Mouse (Mus musculus): Measurements from ENCODE around the gene Tnp2.
"Not testable (repeated sequence)": the region's sequence is repeated elsewhere in the genome, so short reads cannot be mapped to it uniquely, and the experiment has no call there.

Tnp2 gene

DNA sequence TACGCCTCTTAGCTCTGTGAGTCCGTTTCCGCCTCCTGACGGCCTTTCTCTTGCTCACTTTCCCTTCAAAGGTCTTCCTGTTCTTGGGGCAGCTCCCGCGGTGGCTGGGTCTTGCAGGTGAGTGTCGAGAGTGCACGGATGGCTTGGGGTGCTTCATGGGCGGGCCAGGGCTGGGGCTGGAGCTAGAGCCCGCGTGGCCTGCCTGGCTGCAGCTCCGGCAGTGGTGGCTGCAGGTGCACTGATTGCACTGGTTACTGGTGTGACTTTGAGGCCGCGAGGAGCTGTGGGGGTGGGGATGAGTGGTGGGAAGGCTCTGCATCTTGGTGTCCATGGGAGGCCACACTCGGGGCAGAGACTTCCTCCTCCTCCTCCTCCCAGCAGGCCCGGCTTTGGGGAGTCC lies at the start of gene Tnp2:
Tnp2 (minus strand) TSS at position 390 of the 400 bp plus-strand sequence.
- DNase-seq: no peak

DNA sequence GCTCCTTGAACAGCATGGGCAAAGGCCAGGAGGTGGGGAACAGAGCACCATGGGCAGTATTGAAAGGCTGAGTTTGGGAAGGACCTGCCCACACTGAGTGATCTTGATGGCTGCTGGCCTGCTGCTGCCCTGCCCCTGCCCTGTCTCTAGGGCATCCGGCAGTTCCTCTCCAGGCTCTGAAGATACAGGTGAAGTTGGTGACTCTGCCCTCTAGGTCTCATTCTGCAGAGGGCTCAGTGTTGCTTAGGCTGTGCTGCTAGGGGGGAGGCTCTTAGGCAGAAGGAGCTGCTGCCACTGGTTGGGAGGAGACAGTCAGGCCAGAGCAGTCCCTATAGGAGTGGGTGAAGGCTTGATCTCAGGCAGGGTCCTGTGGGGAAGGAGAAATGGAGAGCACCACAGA lies 49.4 kb upstream of the Tnp2 start:
- DNase-seq: no peak

DNA sequence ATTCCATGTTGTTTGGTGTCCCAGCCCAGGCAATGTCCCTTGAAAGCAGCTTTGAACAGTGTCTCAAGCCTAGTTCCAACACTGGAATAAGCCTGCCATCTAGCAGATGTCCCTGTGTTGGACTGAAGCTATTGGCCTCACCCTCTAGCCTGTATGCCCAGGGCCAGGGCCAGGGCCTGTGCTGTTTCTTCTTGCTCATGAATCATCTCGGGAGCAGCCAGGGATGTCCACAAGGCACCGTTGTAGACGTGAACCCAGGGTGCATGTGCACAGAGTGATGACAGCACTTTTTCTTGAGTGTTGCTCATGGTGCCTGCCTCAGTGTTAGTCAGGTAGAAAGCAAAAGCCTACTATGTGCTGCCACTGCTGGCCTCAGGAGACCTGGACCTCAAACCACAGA lies 48.8 kb upstream of the Tnp2 start:
- DNase-seq: no peak

DNA sequence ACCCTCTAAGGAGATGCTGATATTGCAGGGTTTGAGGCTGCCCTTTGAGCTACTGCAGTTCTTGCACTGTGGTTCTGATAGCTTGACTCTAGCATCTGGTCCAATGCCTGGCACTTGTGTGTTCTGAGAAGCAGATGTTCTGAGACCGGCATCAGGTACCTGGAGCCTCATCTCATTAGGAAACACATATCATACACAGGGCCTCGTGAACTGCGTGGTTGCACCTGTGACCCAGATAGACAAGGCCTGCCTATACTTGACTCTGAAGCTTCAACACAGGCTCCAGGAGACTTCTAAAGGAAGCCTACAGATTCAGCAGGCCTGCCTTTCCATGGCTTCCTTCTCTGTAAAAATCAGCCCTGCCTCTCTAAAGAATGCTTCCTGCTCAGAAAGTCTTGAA lies 47.9 kb upstream of the Tnp2 start:
- DNase-seq: no peak

DNA sequence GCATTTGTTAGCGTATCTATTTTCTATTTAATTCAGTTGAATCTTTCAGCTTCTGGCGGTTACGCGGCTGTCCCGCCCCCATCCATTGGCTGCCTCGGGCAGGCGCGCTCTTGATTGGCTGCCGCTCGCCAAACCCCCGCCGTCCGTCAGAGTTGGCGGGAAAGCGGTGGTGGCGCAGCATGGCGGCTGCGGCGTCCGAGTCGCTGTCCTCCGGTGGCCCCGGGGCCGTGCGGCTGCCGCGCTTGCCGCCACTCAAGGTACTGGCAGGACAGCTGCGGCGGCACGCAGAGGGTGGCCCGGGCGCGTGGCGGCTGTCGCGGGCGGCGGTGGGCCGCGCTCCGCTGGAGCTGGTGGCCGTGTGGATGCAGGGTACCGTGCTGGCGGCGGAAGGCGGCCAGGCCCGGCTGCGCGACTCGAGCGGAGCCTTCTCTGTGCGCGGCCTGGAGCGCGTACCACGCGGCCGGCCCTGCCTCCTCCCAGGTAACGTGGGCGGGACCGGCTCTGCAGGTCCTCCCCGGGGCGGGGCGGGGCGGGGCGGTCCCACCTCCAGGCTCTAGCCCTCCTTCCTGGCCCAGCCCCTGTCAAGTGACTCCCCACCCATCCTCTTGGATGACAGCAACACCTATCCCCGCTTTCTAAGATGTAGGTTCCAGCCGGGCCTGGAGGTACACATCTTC lies 46.6 kb upstream of the Tnp2 start, which contains the start of gene Rmi2:
Rmi2 (plus strand) TSS at position 149 of the 677 bp plus-strand sequence.
- DNase-seq: peak; percentile 85

DNA sequence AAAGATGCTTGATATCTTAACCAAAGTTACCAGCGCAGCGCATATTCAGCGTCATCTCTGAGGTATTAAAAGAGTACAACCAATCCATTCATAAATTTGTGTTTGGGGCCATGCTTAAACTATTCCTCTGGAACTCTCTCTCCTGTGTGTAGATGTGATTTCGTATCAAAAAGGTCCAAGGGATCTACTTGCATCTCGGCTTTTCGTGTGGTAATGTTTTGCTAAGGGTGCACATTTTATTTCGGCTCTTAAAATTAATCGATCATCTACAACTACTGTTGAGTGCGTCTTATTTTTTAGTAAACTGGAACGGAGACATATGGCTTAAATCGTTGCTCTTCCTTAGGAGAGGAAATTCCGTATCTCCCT lies 46.1 kb upstream of the Tnp2 start:
- no peak for DNase-seq

DNA sequence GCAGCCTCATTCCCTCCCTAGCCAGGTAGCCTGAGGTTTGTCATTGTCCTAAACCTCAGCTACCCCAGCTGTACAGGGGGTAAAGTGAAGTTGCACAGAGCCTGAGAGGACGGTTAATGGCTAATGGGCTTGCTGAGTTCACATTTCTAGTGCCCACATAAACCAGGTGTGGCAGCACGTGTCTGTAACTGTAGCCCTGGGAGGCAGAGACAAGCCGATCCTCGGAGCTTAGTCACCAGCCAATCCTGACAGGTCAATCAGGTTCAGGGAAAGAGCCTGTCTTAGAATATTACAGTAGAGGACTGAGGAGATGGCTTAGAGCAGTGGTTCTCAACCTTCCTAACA lies 40.0 kb upstream of the Tnp2 start:
- DNase-seq: no peak

DNA sequence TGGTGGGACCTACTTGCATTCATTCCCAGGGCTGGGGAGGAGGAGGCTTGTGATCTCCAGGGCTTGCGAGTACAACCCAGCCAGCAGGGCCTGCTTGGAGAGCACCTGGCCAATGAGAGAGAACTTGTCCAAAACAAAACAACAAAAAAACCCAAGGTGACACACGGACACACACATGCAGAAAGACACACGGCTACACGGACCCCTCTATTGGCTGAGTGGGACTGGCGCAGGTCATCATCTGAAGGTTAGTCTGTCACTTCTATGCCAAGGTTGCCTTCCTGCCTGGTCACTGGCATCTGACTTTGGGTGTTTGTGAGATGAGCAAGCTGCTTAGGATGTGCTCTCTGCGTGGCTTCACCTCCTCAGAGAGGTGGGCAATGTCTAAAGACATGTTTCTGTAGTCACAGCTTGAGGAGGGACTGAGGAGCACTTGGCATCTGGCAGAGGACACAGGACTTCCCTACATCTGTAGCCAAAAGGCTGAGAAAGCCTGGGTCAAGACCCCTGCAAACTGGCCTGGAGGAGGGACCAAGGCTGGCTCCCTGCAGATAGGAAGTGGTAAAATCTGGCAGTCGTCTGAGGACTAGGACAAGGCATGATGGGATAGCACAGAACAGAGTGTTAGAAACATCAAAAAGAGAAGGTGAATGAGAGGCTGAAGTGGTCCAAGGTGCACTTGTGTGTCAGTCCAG lies 39.5 kb upstream of the Tnp2 start:
- DNase-seq: no peak

DNA sequence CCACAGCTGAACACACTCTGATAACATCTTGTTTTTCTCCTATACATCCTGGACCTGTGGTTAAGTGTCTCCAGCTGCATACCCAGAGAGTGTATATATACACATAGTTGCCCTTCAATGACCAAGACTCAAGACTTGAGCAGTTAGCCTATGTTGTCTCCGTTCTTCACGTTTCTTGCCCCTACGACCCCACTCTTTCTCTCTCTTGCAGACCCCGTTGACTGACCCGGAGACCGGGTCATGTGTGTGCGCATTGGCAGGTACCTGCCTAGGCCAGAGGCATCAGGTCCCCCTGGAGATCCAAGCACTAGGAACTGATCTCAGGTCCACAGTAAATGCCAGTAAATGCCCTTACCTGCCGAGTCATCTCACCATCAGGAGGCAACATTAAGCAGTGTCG lies 38.8 kb upstream of the Tnp2 start:
- DNase-seq: no peak

DNA sequence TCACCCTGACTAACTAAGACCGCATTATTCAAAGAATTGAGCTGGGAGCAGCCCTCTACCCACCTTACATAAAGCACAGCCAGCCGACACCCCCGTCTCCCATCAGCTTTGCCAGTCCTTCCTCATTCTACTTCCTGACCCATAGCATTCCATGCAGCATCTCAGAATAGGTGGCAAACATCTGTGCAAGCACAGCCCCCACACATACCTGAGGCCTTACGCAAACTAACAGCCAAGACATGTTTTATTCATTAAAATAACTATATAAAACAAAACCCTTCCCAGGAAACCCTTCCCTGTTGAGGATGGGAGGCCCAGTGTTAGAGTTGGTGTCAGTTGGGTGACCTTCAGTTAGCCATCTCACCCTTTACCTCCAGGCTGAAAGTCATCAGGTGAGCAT lies 37.4 kb upstream of the Tnp2 start:
- no peak for DNase-seq

DNA sequence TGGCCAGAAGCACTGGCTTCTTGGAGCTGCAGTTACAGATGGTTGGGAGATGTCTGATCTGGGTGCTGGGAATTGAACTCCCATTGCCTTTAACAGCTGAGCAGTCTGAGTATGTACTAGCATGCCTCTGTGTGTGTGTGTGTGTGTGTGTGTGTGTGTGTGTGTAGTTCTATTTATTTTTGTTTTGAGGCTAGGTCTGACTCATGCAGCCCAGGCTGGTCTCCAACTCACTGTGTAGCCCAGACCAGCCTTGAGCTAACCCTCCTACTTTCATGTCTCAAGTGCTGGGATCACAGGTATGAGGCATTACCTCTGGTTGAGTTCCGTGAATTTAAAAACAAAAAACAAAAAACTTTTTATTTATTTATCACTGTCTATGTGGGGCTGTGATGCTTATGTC lies 36.1 kb upstream of the Tnp2 start:
- no peak for DNase-seq

DNA sequence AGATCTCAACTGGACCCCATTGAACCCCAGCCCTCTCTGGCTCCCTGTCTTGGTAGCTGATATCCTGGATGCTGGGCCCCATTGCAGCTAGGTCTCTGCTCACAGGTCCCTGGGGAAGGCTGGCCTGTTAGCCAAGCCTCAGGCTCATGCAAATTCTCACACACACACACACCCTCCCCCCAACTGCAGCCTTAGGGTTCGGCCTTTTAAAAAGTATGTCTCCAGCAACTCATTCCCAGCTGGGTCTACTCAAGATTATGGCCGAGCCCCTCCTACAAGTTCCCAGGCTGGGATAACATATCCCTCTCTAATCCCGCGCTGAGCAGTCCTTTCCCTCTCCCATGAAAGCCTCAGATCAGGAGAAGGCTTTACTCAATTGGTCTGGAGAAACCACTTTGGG lies 32.9 kb upstream of the Tnp2 start:
- no peak for DNase-seq

DNA sequence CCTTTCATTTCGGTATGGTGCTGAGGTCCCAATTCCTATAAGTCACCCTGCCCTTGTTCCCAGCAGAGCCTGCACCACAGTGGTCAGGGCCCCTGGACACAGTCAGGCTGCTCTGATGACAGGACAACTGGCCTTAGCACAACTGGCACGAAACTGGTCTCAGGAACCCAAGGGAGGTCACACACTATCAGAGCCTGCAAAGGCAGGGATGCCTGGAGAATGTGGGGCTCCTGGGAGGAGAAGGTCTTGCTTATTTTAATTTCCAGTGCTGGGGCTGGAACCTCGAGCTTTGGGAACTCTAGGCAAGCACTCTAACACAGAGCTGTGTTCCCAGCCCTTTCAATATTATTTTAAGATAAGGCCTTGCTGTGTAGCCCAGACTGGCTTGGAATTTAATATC lies 31.5 kb upstream of the Tnp2 start:
- DNase-seq: no peak

DNA sequence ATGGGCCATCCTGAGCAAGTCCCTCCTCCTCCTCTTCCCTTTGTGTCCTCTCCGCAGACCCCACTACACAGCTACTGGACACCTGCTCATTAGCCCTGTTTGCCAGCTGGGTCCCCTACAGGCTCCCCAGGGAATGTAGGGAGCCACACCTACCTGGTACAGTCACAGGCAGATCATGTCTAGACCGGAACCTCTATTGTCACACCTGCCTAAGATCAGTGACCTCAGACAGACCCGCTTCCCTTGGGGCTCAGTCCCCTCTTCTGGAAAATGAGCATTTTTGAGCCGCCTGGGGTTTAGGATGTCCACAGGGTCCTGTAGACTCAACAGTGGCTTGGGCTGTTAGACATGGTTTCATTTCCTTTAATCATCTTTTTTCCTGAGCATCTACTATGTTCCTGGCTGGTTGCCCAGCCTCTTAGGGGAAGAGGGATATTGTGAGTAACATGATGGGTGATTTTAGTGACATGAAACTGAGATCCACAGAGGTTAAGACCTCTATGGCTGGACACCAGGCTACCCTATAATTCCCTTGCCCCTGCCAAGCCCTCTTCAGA lies 30.2 kb upstream of the Tnp2 start:
- DNase-seq: no peak

DNA sequence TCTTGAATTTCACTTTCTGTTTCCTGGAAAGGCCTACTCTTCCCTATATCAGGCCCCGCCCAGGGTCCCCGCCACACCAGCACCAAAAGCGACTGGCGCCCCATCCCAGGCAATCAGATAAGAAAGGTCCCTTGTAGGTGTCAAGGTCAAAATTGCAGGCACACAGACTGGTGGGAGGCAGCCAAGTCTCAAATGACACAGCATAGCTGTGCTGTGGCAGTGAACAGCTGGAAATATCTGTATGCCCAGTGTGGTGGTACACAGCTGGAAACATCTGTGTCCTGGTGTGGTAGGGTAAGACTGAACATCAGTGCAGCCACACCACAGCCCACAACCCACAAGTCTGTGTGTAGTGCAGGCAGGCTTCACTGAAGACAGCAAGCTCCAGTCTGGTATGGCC lies 26.4 kb upstream of the Tnp2 start:
- no peak for DNase-seq

DNA sequence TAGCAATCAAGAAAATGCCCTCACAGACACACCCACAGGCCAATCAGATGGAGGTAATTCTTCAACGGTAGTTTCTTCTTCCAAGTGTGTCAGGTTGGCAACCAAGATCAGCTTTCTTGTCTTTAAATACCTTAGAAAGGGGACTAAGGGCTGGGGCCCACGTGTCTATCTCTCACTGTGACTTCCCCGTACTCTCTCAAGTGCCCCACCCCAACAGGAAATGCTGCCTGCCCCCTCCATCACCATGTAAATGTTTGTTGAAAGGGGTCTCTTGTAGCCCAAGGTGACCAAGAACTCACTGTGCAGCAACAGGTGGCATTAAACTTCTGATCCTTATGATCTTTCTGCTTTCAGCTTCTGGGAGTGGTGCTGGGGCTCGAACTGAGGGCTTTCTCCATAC lies 25.3 kb upstream of the Tnp2 start:
- DNase-seq: no peak

DNA sequence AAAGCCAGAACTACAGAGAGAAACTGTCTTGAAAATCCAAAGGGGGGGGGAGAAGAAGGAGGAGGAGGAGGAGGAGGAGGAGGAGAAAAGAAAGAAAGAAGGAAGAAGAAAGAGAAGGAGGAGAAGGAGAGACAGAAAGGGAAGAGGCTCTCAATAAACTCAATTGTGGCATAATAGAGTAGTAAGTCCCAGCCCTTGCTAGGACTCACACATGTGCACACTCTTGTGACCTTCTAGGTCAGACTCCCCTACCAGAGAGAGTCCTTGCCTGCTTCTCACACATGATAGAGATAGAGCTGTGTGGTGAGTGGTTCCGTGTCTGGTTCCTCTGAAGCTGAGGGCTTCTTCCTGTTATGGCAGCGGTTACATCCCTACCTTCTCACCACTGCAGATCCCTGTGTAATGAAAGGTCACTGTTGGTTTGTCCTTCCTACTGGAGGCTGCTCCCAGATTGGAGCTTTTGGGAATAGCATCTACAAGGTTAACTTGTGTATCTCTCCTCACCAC lies 24.5 kb upstream of the Tnp2 start, which contains the start of gene Gm11172:
Gm11172 (plus strand) TSS at position 51 of the 507 bp plus-strand sequence.
- no peak for DNase-seq

DNA sequence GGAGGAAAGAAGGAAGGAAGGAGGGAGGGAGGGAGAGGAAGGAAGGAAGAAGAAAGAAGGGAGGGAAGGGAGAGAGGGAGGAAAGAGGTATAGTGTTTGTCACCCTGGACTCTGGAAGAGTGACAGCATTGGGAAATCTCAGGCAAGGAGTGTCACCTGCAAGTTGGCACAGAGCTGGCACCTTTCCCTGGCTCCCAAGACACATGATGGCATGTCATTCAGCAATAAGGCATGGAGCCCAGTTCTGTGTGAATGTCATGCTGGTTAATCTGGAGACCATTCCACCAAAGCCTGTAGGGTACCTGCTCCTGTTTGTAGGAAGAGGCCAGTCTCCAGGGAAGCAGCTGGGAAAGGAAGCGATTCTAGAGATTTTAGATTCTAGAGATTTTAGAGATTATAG lies 21.9 kb upstream of the Tnp2 start:
- no peak for DNase-seq

DNA sequence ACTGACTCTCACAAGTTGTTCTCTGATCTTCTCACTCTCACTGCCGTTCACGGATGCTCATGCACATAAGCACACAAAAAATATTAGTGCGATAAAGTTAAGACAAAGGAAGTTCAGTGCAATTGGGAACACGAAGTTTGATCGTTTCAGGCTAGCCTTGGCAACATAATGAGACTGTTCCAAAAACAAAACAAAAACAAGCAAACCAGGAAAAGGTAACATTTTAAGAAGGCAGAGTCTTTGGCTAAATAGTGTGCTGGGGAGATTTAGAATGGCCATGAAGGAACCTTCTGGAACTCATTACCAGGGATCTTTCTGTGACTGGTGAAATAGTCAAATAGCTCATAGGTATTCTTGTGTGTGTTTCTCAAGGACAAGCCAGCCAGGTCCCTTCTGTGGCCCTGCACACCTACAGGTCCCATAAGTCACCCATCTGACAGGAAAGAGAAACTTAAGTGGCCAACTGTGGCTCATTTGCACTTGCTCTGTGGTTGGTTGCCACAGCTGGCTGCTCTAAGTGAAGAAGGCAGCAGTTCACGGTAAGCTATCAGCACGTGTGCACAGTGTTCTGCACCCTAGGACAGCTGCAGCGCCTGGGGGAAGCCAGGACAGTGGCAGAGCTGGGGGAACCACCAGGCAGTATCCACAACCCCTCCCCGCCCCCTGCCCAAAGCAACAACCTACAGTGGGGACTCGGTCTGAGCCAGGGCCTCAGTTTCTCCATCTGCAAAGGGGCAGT lies 17.5 kb upstream of the Tnp2 start, which contains the start of gene Prm1:
Prm1 (minus strand) TSS at position 51 of the 739 bp plus-strand sequence.
- DNase-seq: no peak

DNA sequence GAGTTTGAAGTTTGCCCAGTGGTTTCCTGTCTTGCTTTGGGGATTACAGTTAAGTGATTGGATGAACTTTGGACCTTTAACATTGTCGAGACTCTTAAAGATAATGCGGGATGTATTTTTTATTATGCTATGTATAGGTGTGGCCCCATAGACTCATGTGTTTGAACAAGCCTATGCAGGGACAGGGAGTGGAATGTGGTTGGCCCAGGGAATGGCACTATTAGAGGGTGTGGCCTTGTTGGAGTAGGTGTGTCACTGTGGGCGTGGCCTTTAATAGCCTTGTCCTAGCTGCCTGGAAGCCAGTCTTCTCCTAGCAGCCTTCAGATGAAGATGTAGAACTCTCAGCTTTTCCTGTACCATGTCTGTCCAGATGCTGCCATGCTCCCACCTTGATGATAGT lies 14.0 kb upstream of the Tnp2 start:
- DNase-seq: not testable (repeated sequence)

DNA sequence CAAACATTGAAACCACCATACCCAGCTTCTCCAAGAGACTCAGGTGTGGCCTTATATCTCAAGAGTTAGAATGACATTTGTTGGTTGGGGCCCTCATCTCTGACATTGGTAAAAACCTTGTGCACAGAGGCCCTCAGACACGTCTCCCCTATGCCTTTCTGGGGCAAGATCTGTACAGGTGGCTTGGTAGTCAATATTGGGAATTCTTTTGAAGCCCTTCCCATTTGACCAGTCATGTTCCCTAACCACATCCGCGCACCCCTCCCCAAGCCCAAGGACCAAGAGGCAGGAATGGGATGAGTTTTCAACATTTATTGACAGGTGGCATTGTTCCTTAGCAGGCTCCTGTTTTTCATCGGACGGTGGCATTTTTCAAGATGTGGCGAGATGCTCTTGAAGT lies 7.6 kb upstream of the Tnp2 start, which contains the start of gene Prm2:
Prm2 (minus strand) TSS at position 101 of the 400 bp plus-strand sequence.
- no peak for DNase-seq

DNA sequence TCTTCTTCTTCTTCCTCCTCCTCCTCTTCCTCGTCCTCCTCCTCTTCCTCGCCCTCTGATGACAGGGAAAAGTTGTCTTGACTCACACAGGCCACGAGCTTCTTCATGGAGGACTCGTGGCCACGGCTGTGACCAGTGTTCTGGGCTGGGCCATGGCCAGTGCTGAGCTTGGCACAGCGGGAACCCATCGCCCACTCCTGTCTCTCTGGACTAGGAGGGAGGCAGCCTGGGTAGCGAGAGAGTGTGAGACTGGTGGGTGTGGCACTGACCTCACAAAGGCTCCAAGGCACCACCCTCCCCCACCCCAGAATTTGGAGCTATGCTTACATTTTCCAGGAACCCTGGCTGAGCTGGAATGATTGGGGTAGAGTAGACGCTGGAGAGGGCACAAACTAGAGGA lies 2.2 kb upstream of the Tnp2 start, which contains the start of gene Prm3:
Prm3 (minus strand) TSS at position 213 of the 400 bp plus-strand sequence.
- DNase-seq: no peak

DNA sequence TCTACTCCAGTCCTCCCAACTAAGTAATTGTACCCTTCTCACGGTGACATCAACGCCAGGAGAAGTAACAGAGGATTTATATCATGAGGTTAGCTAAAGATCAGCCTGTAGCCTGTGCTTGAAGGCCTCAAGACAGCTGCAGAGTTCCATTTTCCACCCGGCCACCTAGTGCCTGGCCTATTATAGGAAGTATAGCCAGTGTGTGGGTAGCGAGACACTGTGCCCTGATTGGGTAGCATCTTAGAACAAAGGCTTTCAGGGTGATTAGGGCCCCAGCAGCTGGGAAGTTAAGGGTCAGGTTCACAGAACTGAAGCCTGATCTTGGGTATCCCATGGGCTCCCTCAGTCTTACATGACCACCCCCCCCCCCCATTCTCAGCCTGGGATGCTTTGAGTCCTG lies 406 bp upstream of the Tnp2 start:
- DNase-seq: no peak

Measured in cerebellum, adult 8-10 months (tissue).